Mouse (Mus musculus): ENCODE measurements around the gene Usp8. TPM values are rescaled to one million over a fixed set of nuclear protein-coding genes. Genes with fewer than 3 reads are reported as not detected.

The Usp8 gene
- polyA plus RNA-seq, 1 experiment from 2014 or later: 36.9 TPM

Other genes starting within 250 kb of the Usp8 start
- 0.08 and 0.38 TPM in 2 replicates for gene Atp8b4, start 206.7 kb upstream of the Usp8 start, polyA plus RNA-seq (2014; fragmentation: Nextera tagmentation; extraction: Ambion mirVana)
- gene Slc27a2, start 154.9 kb upstream of the Usp8 start, polyA plus RNA-seq (2014; fragmentation: Nextera tagmentation; extraction: Ambion mirVana): 0.95 and 1.4 TPM in 2 replicates
- 1.2 and 1.6 TPM in 2 replicates for gene Hdc, start 88.0 kb upstream of the Usp8 start, polyA plus RNA-seq (2014; fragmentation: Nextera tagmentation; extraction: Ambion mirVana)
- gene Gabpb1, start 31.0 kb upstream of the Usp8 start, polyA plus RNA-seq (2014; fragmentation: Nextera tagmentation; extraction: Ambion mirVana): 46.5 and 47.2 TPM in 2 replicates
- 2.3 and 2.4 TPM in 2 replicates for gene Usp50, start 76.1 kb downstream of the Usp8 start, polyA plus RNA-seq (2014; fragmentation: Nextera tagmentation; extraction: Ambion mirVana)
- gene Trpm7, start 168.9 kb downstream of the Usp8 start, polyA plus RNA-seq (2014; fragmentation: Nextera tagmentation; extraction: Ambion mirVana): 43.7 and 49.6 TPM in 2 replicates
- 45.8 and 53.0 TPM in 2 replicates for gene Sppl2a, start 225.9 kb downstream of the Usp8 start, polyA plus RNA-seq (2014; fragmentation: Nextera tagmentation; extraction: Ambion mirVana)

Data from intestine, embryonic 14.5 days (tissue).